In genomic region chr15:100615825-100616220, GRCm38 (mm10) we compare ENCODE assay signal across 8 mouse cellular contexts. TPM values are rescaled to one million over a fixed set of nuclear protein-coding genes. Genes with fewer than 3 reads are reported as not detected.
DNase-seq lines count a peak whose midpoint lies in the region; ATAC-seq and TF ChIP-seq lines count a peak whose summit lies in the region.

No protein-coding gene starts in this region.

- peak; percentile 37 for ATAC-seq in activated CD4-positive, CD25-positive, alpha-beta regulatory T cell, adult 4 months
- ATAC-seq in hindbrain, embryonic 16.5 days: peak; percentile 89
- peak; percentile 61 for ATAC-seq in megakaryocyte, adult 5-6 weeks (ENCODE audit: poor library complexity, severe bottlenecking)

- DNase-seq in cerebellum, postnatal 4 days (ENCODE audit: low spot score in 2 of 2): peak; percentile 89 to 94
- DNase-seq in gastrocnemius, adult 18-20 months (ENCODE audit: low spot score): peak; percentile 86
- peak; percentile 85 to 86 for DNase-seq in left cerebral cortex, adult 2 months (ENCODE audit: extremely low spot score in 1 of 2, low spot score in 2 of 2)
- DNase-seq in right cerebral cortex, adult 2 months (ENCODE audit: low spot score in 2 of 2): peak; percentile 86 to 88
- DNase-seq in urinary bladder, postnatal 10 days (ENCODE audit: low spot score): peak; percentile 72

- H3K4me3 ChIP-seq in hindbrain, embryonic 16.5 days (ENCODE audit: low read length): peak overlapping the region; percentile 98
- H3K4me3 ChIP-seq in left cerebral cortex, adult 2 months: peak overlapping the region; percentile 72

- WGBS in hindbrain, embryonic 16.5 days: 0% methylated on average over 26 of the region's 43 CpGs

- intact Hi-C loops in left cerebral cortex, adult 2 months (cut with DNase I): loop anchor here (5.0 to 10.0 kb wide), 2 partner anchors 121 to 314 kb away; partner anchors contain the start of genes Csrnp2 and Mettl7a1

- H3K9ac ChIP-seq in hindbrain, embryonic 16.5 days (ENCODE audit: low read depth, low read length): peak overlapping the region; percentile 91

- TF ChIP-seq CTCF in left cerebral cortex, adult 2 months (IDR thresholded peaks at IDR 0.05): no peak

- no peaks in the 10 kb centered on the region for H3K27me3 ChIP-seq in hindbrain, embryonic 16.5 days (replicated peaks; ENCODE audit: control insufficient read depth, insufficient read depth, low read length)

- H3K36me3 ChIP-seq in hindbrain, embryonic 16.5 days (ENCODE audit: control insufficient read depth, insufficient read depth, low read length): peaks cover 15% of the 10 kb centered on the region

- no peaks in the 10 kb centered on the region for H3K9me3 ChIP-seq in hindbrain, embryonic 16.5 days (ENCODE audit: control insufficient read depth, low read length)

- peak overlapping the region; percentile 97 for H3K27ac ChIP-seq in hindbrain, embryonic 16.5 days (ENCODE audit: low read depth, low read length)
- H3K27ac ChIP-seq in left cerebral cortex, adult 2 months: peak overlapping the region; percentile 99

- H3K4me1 ChIP-seq in hindbrain, embryonic 16.5 days (ENCODE audit: control insufficient read depth, insufficient read depth, low read depth, low read length): peaks cover 17% of the 10 kb centered on the region

- peak overlapping the region; percentile 88 for H3K4me2 ChIP-seq in hindbrain, embryonic 16.5 days (ENCODE audit: low read length)

RNA-seq across cellular contexts. Expression of gene Dazap2, which starts 0.7 kb away (rescaled TPM):
- 100 to 1,000 TPM; 741 to 756 TPM for polyA plus RNA-seq in activated CD4-positive, CD25-positive, alpha-beta regulatory T cell, adult 4 months (2017; shearing (Covaris generic))
- total RNA-seq in gastrocnemius, adult 18-20 months (2021): 10 to 100 TPM; 71.6 to 73.4 TPM
- 123 and 134 TPM in 2 replicates for polyA plus RNA-seq in hindbrain, embryonic 16.5 days (2015; fragmentation: Nextera tagmentation; extraction: Ambion mirVana)
- 100 to 1,000 TPM; 108 to 109 TPM for total RNA-seq in left cerebral cortex, adult 2 months (2021)
- 576 and 578 TPM in 2 replicates for total RNA-seq in megakaryocyte, adult 5-6 weeks (2015)
- total RNA-seq in megakaryocyte, adult 5-6 weeks (2017): 242 and 284 TPM in 2 replicates

RNA-seq across cellular contexts. Expression of gene Pou6f1, which starts 16.0 kb away (rescaled TPM):
- polyA plus RNA-seq in activated CD4-positive, CD25-positive, alpha-beta regulatory T cell, adult 4 months (2017; shearing (Covaris generic)): 1 to 10 TPM; 7.5 to 9.1 TPM
- total RNA-seq in gastrocnemius, adult 18-20 months (2021): 10 to 100 TPM; 13.8 to 17.7 TPM
- polyA plus RNA-seq in hindbrain, embryonic 16.5 days (2015; fragmentation: Nextera tagmentation; extraction: Ambion mirVana): 26.4 and 31.2 TPM in 2 replicates
- 100 to 1,000 TPM; 139 to 144 TPM for total RNA-seq in left cerebral cortex, adult 2 months (2021)
- 1.0 and 1.1 TPM in 2 replicates for total RNA-seq in megakaryocyte, adult 5-6 weeks (2015)
- total RNA-seq in megakaryocyte, adult 5-6 weeks (2017): 0.37 and 0.73 TPM in 2 replicates

RNA-seq across cellular contexts. Expression of gene Smagp, which starts 20.9 kb away (rescaled TPM):
- polyA plus RNA-seq in activated CD4-positive, CD25-positive, alpha-beta regulatory T cell, adult 4 months (2017; shearing (Covaris generic)): not detected
- 1 to 10 TPM; 2.4 to 4.6 TPM for total RNA-seq in gastrocnemius, adult 18-20 months (2021)
- polyA plus RNA-seq in hindbrain, embryonic 16.5 days (2015; fragmentation: Nextera tagmentation; extraction: Ambion mirVana): 3.6 and 4.1 TPM in 2 replicates
- total RNA-seq in left cerebral cortex, adult 2 months (2021): 1 to 10 TPM; 1.6 to 2.9 TPM
- 1.1 and 3.2 TPM in 2 replicates for total RNA-seq in megakaryocyte, adult 5-6 weeks (2015)
- total RNA-seq in megakaryocyte, adult 5-6 weeks (2017): 0.51 and 4.5 TPM in 2 replicates

RNA-seq across cellular contexts. Expression of gene Bin2, which starts 53.5 kb away (rescaled TPM):
- 100 to 1,000 TPM; 348 to 423 TPM for polyA plus RNA-seq in activated CD4-positive, CD25-positive, alpha-beta regulatory T cell, adult 4 months (2017; shearing (Covaris generic))
- under 1 TPM; 0.37 to 0.50 TPM for total RNA-seq in gastrocnemius, adult 18-20 months (2021)
- 1.6 and 1.9 TPM in 2 replicates for polyA plus RNA-seq in hindbrain, embryonic 16.5 days (2015; fragmentation: Nextera tagmentation; extraction: Ambion mirVana)
- 1 to 10 TPM; 3.5 to 6.2 TPM for total RNA-seq in left cerebral cortex, adult 2 months (2021)
- 309 and 324 TPM in 2 replicates for total RNA-seq in megakaryocyte, adult 5-6 weeks (2015)
- 275 and 304 TPM in 2 replicates for total RNA-seq in megakaryocyte, adult 5-6 weeks (2017)

Comparison
In these comparisons a context has a peak if more than half of its experiments do, and no peak if none do; other contexts are left out.
1. Peak in every context shown above with its lines: DNase-seq, ATAC-seq, H3K4me3 ChIP-seq and H3K27ac ChIP-seq.
2. ATAC-seq: peak in every context shown above with its lines; median percentile 89 in hindbrain, embryonic 16.5 days; 61 in megakaryocyte, adult 5-6 weeks; 37 in activated CD4-positive, CD25-positive, alpha-beta regulatory T cell, adult 4 months.
3. RNA of gene Pou6f1, which starts 16.0 kb away (total RNA-seq): 139 to 144 TPM in left cerebral cortex, adult 2 months; 13.8 to 17.7 TPM in gastrocnemius, adult 18-20 months and 0.37 to 1.1 TPM in megakaryocyte, adult 5-6 weeks; every median in the first group is over 4 times any median in the second.